Mouse (Mus musculus) CH12.LX (cell line): ENCODE measurements around the gene Magix. TPM values are rescaled to one million over a fixed set of nuclear protein-coding genes. Genes with fewer than 3 reads are reported as not detected.

Source experiments
- DNase-seq: peaks from one replicate; pipeline ENCODE4 v3.0.0-alpha.2; 2013; ENCODE audit errors: extremely low read depth
- H3K27ac ChIP-seq: 2 replicates; pipeline ENCODE4 v1.5.1; 2012; ENCODE audit warnings: low read depth, mild to moderate bottlenecking, control low read depth, moderate library complexity; ENCODE audit not compliant: insufficient read depth
- H3K27me3 ChIP-seq: replicated peaks from 2 replicates; pipeline ENCODE3; 2012; ENCODE audit warnings: inconsistent platforms
- H3K36me3 ChIP-seq, 2 experiments: replicated peaks in 1 of 2; 2 replicates each; pipeline versions ENCODE3 to v1.6.1; 2012; ENCODE audit warnings: inconsistent platforms in 1 of 2, low read length in 1 of 2, mild to moderate bottlenecking in 1 of 2, mixed read lengths in 1 of 2, moderate library complexity in 1 of 2; ENCODE audit not compliant: control insufficient read depth in 1 of 2, insufficient read depth in 1 of 2
- H3K4me1 ChIP-seq, 2 experiments: 2 replicates each; pipeline ENCODE4 v1.6.1; 2012; ENCODE audit warnings: inconsistent platforms in 1 of 2, moderate library complexity in 1 of 2; ENCODE audit not compliant: insufficient read depth in 2 of 2, control insufficient read depth in 1 of 2
- H3K4me2 ChIP-seq: 2 replicates; pipeline ENCODE4 v1.6.1; 2012; ENCODE audit warnings: low read depth, mild to moderate bottlenecking, control low read depth; ENCODE audit not compliant: poor library complexity, insufficient read depth, severe bottlenecking
- H3K4me3 ChIP-seq, 3 experiments: fragments of 150-350 bp in 1 of 3; sonication (generic) in 1 of 3; replicated peaks in 1 of 3; 2 replicates each; pipeline versions ENCODE3 to v1.5.1; 2011 to 2012; ENCODE audit warnings: low read depth in 2 of 3, low read length in 2 of 3, mild to moderate bottlenecking in 2 of 3, moderate library complexity in 2 of 3, control low read depth in 1 of 3, improper control_type of control experiment in 1 of 3, inconsistent platforms in 1 of 3, mixed read lengths in 1 of 3; ENCODE audit not compliant: poor library complexity in 1 of 3
- H3K79me2 ChIP-seq: replicated peaks from 2 replicates; pipeline ENCODE4 v1.6.1; 2012; ENCODE audit warnings: mild to moderate bottlenecking, moderate library complexity; ENCODE audit not compliant: control insufficient read depth, poor library complexity, insufficient read depth, severe bottlenecking; ENCODE audit errors: extremely low read depth
- H3K9ac ChIP-seq: 2 replicates; pipeline ENCODE4 v1.6.1; 2012; ENCODE audit warnings: low read depth, mild to moderate bottlenecking, control low read depth, moderate library complexity; ENCODE audit not compliant: insufficient read depth
- H3K9me3 ChIP-seq: replicated peaks from 2 replicates; pipeline ENCODE3; 2012; ENCODE audit warnings: low read length, inconsistent platforms, mixed read lengths
- ETS1 ChIP-seq: conservative IDR thresholded peaks from 2 replicates; pipeline ENCODE4 v1.6.1; 2012; ENCODE audit warnings: low read depth, mild to moderate bottlenecking, inconsistent platforms, low read length, improper control_type of control experiment, moderate library complexity
- GABPA ChIP-seq: IDR thresholded peaks from 2 replicates; pipeline ENCODE4 v1.6.1; 2012; ENCODE audit warnings: low read depth, low read length, improper control_type of control experiment, inconsistent platforms; ENCODE audit not compliant: insufficient replicate concordance
- JUN ChIP-seq: IDR thresholded peaks from 2 replicates; pipeline ENCODE4 v1.6.1; 2011; ENCODE audit warnings: low read depth, mild to moderate bottlenecking, low read length, improper control_type of control experiment, moderate library complexity; ENCODE audit not compliant: insufficient read depth
- KAT2A ChIP-seq: IDR thresholded peaks from 2 replicates; pipeline ENCODE4 v1.6.1; 2012; ENCODE audit warnings: low read length, improper control_type of control experiment, inconsistent platforms; ENCODE audit not compliant: insufficient replicate concordance
- MAFK ChIP-seq: IDR thresholded peaks from 2 replicates; pipeline ENCODE4 v1.6.1; 2011; ENCODE audit warnings: low read length, improper control_type of control experiment; ENCODE audit not compliant: insufficient replicate concordance
- MAX ChIP-seq: IDR thresholded peaks from 2 replicates; pipeline ENCODE4 v1.6.1; 2011; ENCODE audit warnings: low read length, improper control_type of control experiment
- MAZ ChIP-seq: IDR thresholded peaks from 2 replicates; pipeline ENCODE4 v1.6.1; 2012; ENCODE audit warnings: low read depth, mild to moderate bottlenecking, inconsistent platforms, low read length, improper control_type of control experiment, moderate library complexity
- MXI1 ChIP-seq: IDR thresholded peaks from 2 replicates; pipeline ENCODE4 v1.6.1; 2011; ENCODE audit warnings: mild to moderate bottlenecking, low read depth, low read length, improper control_type of control experiment
- MYC ChIP-seq: IDR thresholded peaks from 2 replicates; pipeline ENCODE4 v1.6.1; 2011; ENCODE audit warnings: low read depth, mild to moderate bottlenecking, improper control_type of control experiment, low read length
- POLR2AphosphoS2 ChIP-seq: IDR thresholded peaks from 2 replicates; pipeline ENCODE4 v1.6.1; 2011; ENCODE audit warnings: low read depth, low read length, improper control_type of control experiment
- TBP ChIP-seq: conservative IDR thresholded peaks from 2 replicates; pipeline ENCODE4 v1.6.1; 2011; ENCODE audit warnings: low read depth, low read length, improper control_type of control experiment
- TCF12 ChIP-seq: IDR thresholded peaks from 2 replicates; pipeline ENCODE4 v1.6.1; 2014; ENCODE audit warnings: low read depth, mild to moderate bottlenecking, inconsistent platforms, low read length, improper control_type of control experiment
- UBTF ChIP-seq: IDR thresholded peaks from 2 replicates; pipeline ENCODE4 v1.6.1; 2012; ENCODE audit warnings: low read depth, mild to moderate bottlenecking, inconsistent platforms, low read length, improper control_type of control experiment, moderate library complexity
- ZC3H11A ChIP-seq: IDR thresholded peaks from 2 replicates; pipeline ENCODE4 v1.6.1; 2012; ENCODE audit warnings: low read depth, mild to moderate bottlenecking, inconsistent platforms, low read length, improper control_type of control experiment
- ZMIZ1 ChIP-seq: IDR thresholded peaks from 2 replicates; pipeline ENCODE4 v1.6.1; 2012; ENCODE audit warnings: low read depth, mild to moderate bottlenecking, inconsistent platforms, low read length, improper control_type of control experiment
- dilution Hi-C: fragments of 300-500 bp; cut with MboI; formaldehyde crosslinking; loops from 2 replicates; pipeline ENCODE4 v1.14.3; 2020; ENCODE audit warnings: low sequenced_read_pairs; ENCODE audit not compliant: extremely low pct_unique_long_range_greater_than_20kb, extremely low pct_ligation_motif_present
- in situ Hi-C: fragments of 300-500 bp; cut with MboI; formaldehyde crosslinking; loops from 3 replicates; pipeline ENCODE4 v1.14.3; 2019; ENCODE audit warnings: low sequenced_read_pairs, low pct_ligation_motif_present, low pct_unique_long_range_greater_than_20kb, mixed read lengths
- polyA plus RNA-seq: library from polyadenylated mRNA; unstranded; fragments of >175 nt; gene quantifications from 2 replicates; pipeline ENCODE4 v1.2.1, GENCODE M21; 2012; ENCODE audit warnings: low read depth; ENCODE audit not compliant: insufficient read length
- total RNA-seq, 2 experiments: library from RNA; depleted of rRNA; stranded (reverse); fragments of 300-350 nt in 1 of 2; fragments of >200 nt in 1 of 2; gene quantifications; 2 replicates each; pipeline ENCODE4 v1.2.3; 2012 to 2014

Gene Magix
- total and polyA plus RNA-seq, 3 experiments = not detected

GRCm38 (mm10) chrX:7665739-7666502, 15.1 kb downstream of the Magix start:
- no peak for DNase-seq
- TF ChIP-seq MYC (no peak), ETS1 (no peak), MAX (no peak), UBTF (no peak)
- TF ChIP-seq, all 38 proteins: peak for 0
- dilution Hi-C loops = no loop called here
- in situ Hi-C loops = no loop called here
- no peaks in the 10 kb centered on the region for H3K9me3 ChIP-seq
- no peak overlapping the region for H3K27ac ChIP-seq
- peaks cover 10 to 15% of the 10 kb centered on the region in 2 experiments for H3K4me1 ChIP-seq
- no peak overlapping the region for H3K4me3 ChIP-seq
- H3K27me3 ChIP-seq = no peaks in the 10 kb centered on the region
- H3K9ac ChIP-seq = no peak overlapping the region
- H3K79me2 ChIP-seq = peaks cover 11% of the 10 kb centered on the region
- H3K36me3 ChIP-seq = peaks cover 41 to 57% of the 10 kb centered on the region in 2 experiments
- no peak overlapping the region for H3K4me2 ChIP-seq

- DNase-seq = no peak
- H3K4me3 ChIP-seq = no peak overlapping the region
- TF ChIP-seq KAT2A (no peak), MAZ (no peak), POLR2AphosphoS2 (no peak), JUN (no peak), TCF12 (no peak), MAFK (no peak), GABPA (no peak), TBP (no peak), ZC3H11A (no peak), ZMIZ1 (no peak), MXI1 (no peak)
- TF ChIP-seq, all 38 proteins: peak for 0
- Histone ChIP-seq H3K9me3 (no peaks in the 10 kb centered on the region), H3K9ac (no peak overlapping the region), H3K27me3 (no peaks in the 10 kb centered on the region), H3K4me1 (peaks cover 10 to 15% of the 10 kb centered on the region in 2 experiments), H3K27ac (no peak overlapping the region; the same call in 1 of the 2 replicates), H3K4me2 (no peak overlapping the region), H3K36me3 (peaks cover 44 to 61% of the 10 kb centered on the region in 2 experiments), H3K79me2 (peaks cover 9% of the 10 kb centered on the region)
- in situ Hi-C loops = no loop called here
- dilution Hi-C loops = no loop called here
Observed at GRCm38 (mm10) chrX:7664791-7665190, 16.3 kb downstream of the Magix start.
